Mouse (Mus musculus) stomach, postnatal 0 days (tissue): Measurements from ENCODE around the gene Zfp319. TPM values are rescaled to one million over a fixed set of nuclear protein-coding genes. Genes with fewer than 3 reads are reported as not detected.
A peak's percentile ranks its signal among the peaks of the same experiment; 100 is the strongest.

Experiments used
- ATAC-seq: fragments of 200-750 bp; cut with Nextera tagmentation; 2 replicates; pipeline ENCODE4 v1.8.0; 2017; ENCODE audit not compliant: low FRiP score, low TSS enrichment
- DNase-seq: peaks from one replicate; pipeline ENCODE4 v3.0.0-alpha.2; 2016; ENCODE audit warnings: low spot score
- H3K27ac ChIP-seq: fragments of 300-500 bp; sonication (generic); replicated peaks from 2 replicates; pipeline ENCODE4 v1.5.1; 2014; ENCODE audit warnings: mild to moderate bottlenecking, control low read depth
- H3K27me3 ChIP-seq: fragments of 300-500 bp; sonication (generic); 2 replicates; pipeline ENCODE4 v1.6.1; 2014; ENCODE audit warnings: low read length; ENCODE audit not compliant: control insufficient read depth, insufficient read depth
- H3K36me3 ChIP-seq: fragments of 300-500 bp; sonication (generic); 2 replicates; pipeline ENCODE4 v1.6.1; 2014; ENCODE audit warnings: low read length, mixed read lengths; ENCODE audit not compliant: control insufficient read depth, insufficient read depth
- H3K4me1 ChIP-seq: fragments of 300-500 bp; sonication (generic); replicated peaks from 2 replicates; pipeline ENCODE4 v1.6.1; 2014; ENCODE audit warnings: antibody characterized with exemption; ENCODE audit not compliant: control insufficient read depth, insufficient read depth
- H3K4me2 ChIP-seq: fragments of 300-500 bp; sonication (generic); replicated peaks from 2 replicates; pipeline ENCODE4 v1.6.1; 2014; ENCODE audit warnings: low read depth, mild to moderate bottlenecking, control low read depth, moderate library complexity
- H3K4me3 ChIP-seq: fragments of 300-500 bp; sonication (generic); 2 replicates; pipeline ENCODE4 v1.5.1; 2014; ENCODE audit warnings: low read depth, low read length, control low read depth
- H3K9ac ChIP-seq: fragments of 300-500 bp; sonication (generic); 2 replicates; pipeline ENCODE4 v1.6.1; 2014; ENCODE audit warnings: mild to moderate bottlenecking, low read length, control low read depth, mixed read lengths
- H3K9me3 ChIP-seq: fragments of 300-500 bp; sonication (generic); 2 replicates; pipeline ENCODE4 v1.6.1; 2016; ENCODE audit warnings: low read length; ENCODE audit not compliant: control insufficient read depth
- CTCF ChIP-seq: IDR thresholded peaks from 2 replicates; pipeline ENCODE4 v1.5.1; 2016; ENCODE audit warnings: antibody characterized with exemption, low read depth, mild to moderate bottlenecking, moderate library complexity
- EP300 ChIP-seq: optimal IDR thresholded peaks from 2 replicates; pipeline ENCODE3; 2016; ENCODE audit warnings: antibody characterized with exemption
- WGBS: fragments of 180-500 bp; shearing (Covaris S2); extraction: QIAGEN DNeasy Blood & Tissue Kit; methylation state at CpG from one replicate; pipeline ENCODE4 v1.1.7; 2014; 5-methylcytosine and 5-hydroxymethylcytosine counted together
- polyA plus RNA-seq: library from polyadenylated mRNA; unstranded; fragments of >200 nt; fragmentation: Nextera tagmentation; extraction: Ambion mirVana; gene quantifications from 2 replicates; pipeline ENCODE4 v1.2.1, GENCODE M21; 2015

The Zfp319 gene
- polyA plus RNA-seq, 1 experiment from 2014 or later: 2.5 TPM

- Histone ChIP-seq H3K27me3 (no peaks in the 10 kb centered on the region), H3K4me3 (peak overlapping the region; percentile 83), H3K9me3 (no peaks in the 10 kb centered on the region), H3K4me2 (peak overlapping the region; percentile 80), H3K36me3 (peaks cover 17% of the 10 kb centered on the region), H3K9ac (peak overlapping the region; percentile 93), H3K27ac (peak overlapping the region; percentile 97), H3K4me1 (0 out of 2 replicates have a peak, but pooled peaks cover 5% of the 10 kb centered on the region)
- WGBS: 14% methylated on average over 21 of the region's 21 CpGs
- TF ChIP-seq CTCF (no peak), EP300 (no peak)
- peak; percentile 11 for DNase-seq
- no peak; the same call in 1 of the 2 replicates for ATAC-seq
Measured at GRCm38 (mm10) chr8:95332437-95333199, 868 bp upstream of the Zfp319 start.

DNA sequence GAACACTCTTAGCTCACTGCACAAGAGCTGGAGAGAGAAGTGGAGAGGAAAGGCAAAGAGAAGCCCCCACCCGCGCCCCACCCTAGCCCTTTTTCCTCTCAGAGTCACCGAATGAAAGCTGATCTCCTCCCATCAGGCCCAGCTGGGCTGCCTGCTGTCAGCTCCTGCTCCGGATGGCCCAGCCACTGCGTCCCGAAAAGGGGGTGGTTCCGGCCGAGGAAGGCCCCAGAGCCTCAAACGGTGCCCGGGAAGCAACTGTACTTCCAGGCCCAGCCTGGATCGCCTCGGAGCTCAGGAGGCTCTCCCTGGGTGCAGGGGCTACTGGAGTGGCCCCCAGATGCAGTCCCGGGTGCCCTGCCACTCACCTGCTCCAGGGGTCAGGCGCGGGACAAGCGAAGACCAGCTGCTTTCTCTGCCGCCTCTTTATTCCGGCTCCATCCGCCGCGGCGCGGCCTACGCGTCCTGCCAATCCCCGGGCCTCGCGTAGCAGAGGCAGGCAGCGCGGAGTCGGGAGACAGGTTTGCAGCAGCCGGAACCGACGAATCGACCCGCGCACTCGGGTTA lies 512 bp downstream of the Zfp319 start:
- TF ChIP-seq EP300 (no peak), CTCF (peak; percentile 10; the same call in 1 of the 2 replicates)
- H3K4me3 ChIP-seq: peak overlapping the region; percentile 83
- WGBS: 0% methylated on average over 35 of the region's 38 CpGs
- H3K27ac ChIP-seq: peak overlapping the region; percentile 97
- peak overlapping the region; percentile 93 for H3K9ac ChIP-seq
- H3K36me3 ChIP-seq: peaks cover 24% of the 10 kb centered on the region
- no peaks in the 10 kb centered on the region for H3K9me3 ChIP-seq
- no peak for DNase-seq
- no peaks in the 10 kb centered on the region for H3K27me3 ChIP-seq
- H3K4me2 ChIP-seq: peak overlapping the region; percentile 80
- 0 out of 2 replicates have a peak, but pooled peaks cover 5% of the 10 kb centered on the region for H3K4me1 ChIP-seq
- ATAC-seq: peak; percentile 45

DNA sequence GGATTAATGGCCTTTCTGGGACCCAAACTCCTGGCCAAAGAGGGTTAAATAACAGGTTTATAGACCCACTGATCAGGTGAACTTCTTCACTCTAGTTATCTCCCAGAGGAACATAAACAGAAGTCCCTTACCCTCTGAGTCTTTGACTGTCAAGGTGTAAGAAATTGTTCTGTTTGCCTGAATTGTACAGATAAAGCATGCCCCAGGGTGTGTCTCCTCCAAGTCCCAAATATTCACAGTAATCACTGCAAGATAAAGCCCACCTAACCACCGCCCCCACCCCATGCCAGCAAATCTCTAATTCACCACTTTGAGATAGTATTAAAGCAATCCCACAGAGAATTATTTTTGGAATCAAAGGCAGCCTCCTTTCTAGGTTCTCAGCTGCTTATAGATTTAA lies 1.4 kb downstream of the Zfp319 start:
- DNase-seq: no peak
- H3K27me3 ChIP-seq: no peaks in the 10 kb centered on the region
- peaks cover 27% of the 10 kb centered on the region for H3K36me3 ChIP-seq
- 38% methylated on average over 1 of the region's 1 CpGs for WGBS
- H3K9me3 ChIP-seq: no peaks in the 10 kb centered on the region
- H3K27ac ChIP-seq: no peak overlapping the region
- H3K4me1 ChIP-seq: 0 out of 2 replicates have a peak, but pooled peaks cover 5% of the 10 kb centered on the region
- peak overlapping the region; percentile 83 for H3K4me3 ChIP-seq
- H3K4me2 ChIP-seq: peak overlapping the region; percentile 80
- no peak for TF ChIP-seq EP300
- TF ChIP-seq CTCF: no peak
- ATAC-seq: no peak
- peak overlapping the region; percentile 93; the same call in 1 of the 2 replicates for H3K9ac ChIP-seq

DNA sequence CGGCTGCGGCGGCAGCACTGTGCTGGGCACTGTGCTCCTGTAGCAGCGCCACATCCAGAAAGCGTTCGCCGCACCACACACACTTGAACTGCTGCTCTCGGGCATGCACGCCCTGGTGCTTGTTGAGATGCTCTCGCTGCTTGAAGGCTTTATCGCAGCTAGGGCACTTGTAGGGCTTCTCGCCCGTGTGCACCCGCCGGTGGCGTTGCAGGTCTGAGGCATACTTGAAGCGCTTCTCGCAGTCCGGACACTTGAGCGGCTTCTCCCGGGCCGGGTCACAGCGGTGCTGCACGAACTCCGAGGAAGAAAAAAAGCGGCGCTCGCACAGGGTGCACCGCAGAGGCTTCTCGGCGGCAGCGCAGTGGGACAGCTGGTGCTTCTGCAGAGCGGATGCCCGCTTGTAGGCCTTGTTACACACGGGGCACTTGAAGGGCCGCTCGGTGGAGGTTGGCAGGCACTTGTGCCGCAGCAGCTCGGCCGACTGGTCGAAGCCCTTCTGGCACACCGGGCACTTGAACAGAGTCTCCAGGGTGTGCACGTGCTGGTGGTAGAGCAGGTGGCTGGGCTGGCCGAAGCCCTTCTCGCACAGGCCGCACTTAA lies 3.8 kb downstream of the Zfp319 start:
- Histone ChIP-seq H3K4me2 (no peak overlapping the region), H3K4me1 (0 out of 2 replicates have a peak, but pooled peaks cover 4% of the 10 kb centered on the region), H3K9ac (no peak overlapping the region), H3K27ac (no peak overlapping the region), H3K9me3 (no peaks in the 10 kb centered on the region), H3K4me3 (no peak overlapping the region), H3K36me3 (peaks cover 27% of the 10 kb centered on the region), H3K27me3 (no peaks in the 10 kb centered on the region)
- WGBS: 91% methylated on average over 45 of the region's 46 CpGs
- TF ChIP-seq CTCF (no peak), EP300 (no peak)
- ATAC-seq (no peak), DNase-seq (no peak)

DNA sequence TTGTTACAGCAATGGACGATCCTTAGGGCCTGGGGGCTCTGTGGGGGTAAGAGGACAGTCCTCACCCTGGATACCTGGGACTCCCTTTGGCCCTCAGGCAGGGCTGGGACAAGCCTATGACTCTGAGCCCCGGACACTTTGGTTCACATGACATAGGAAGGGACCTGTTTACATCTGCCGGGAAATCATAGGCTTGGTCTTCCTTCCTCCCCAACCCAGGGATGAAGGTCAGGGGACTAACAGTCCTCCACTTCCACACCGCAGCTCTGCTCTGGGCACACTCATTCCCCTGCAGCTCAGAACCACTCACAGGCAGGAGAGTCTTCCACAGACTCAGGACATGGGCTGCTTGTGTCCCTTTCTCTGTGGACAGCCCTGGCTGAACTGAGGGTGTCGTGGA lies 4.9 kb downstream of the Zfp319 start:
- ATAC-seq (no peak), DNase-seq (no peak)
- H3K36me3 ChIP-seq: peaks cover 27% of the 10 kb centered on the region
- WGBS: 94% methylated on average over 5 of the region's 5 CpGs
- 0 out of 2 replicates have a peak, but pooled peaks cover 3% of the 10 kb centered on the region for H3K4me1 ChIP-seq
- H3K9me3 ChIP-seq: no peaks in the 10 kb centered on the region
- no peak overlapping the region for H3K4me3 ChIP-seq
- no peaks in the 10 kb centered on the region for H3K27me3 ChIP-seq
- H3K9ac ChIP-seq: no peak overlapping the region
- H3K27ac ChIP-seq: no peak overlapping the region
- no peak overlapping the region for H3K4me2 ChIP-seq
- TF ChIP-seq EP300 (no peak), CTCF (no peak)
